Mouse (Mus musculus): ENCODE results near the gene Vgll2. TPM values are rescaled to one million over a fixed set of nuclear protein-coding genes. Genes with fewer than 3 reads are reported as not detected.

Gene Vgll2
- total RNA-seq, 2 experiments from 2014 or later = not detected

DNA sequence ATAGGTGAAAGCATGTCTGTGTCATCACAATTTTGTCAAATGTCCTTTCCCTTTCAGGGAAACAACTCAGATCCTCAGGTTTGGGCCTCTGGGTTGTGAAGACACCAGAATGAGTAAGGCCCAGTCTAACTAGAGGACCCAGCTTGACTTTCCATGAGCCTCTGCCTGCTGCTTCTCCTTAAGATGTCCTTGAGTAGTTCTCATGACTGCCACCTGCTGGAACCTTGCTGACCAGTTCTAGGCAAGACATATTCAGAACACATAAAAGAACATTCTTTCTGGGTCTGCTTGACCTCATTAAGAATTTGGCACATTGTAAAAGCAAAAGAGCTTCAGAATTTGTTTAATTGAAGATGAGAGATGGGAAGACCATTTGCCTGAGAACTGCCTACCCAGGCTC is 50.2 kb downstream of the Vgll2 start:
- intact Hi-C loops (cut with DNase I) = loop anchor here (1.0 kb wide), 1 partner anchor 280 kb away; no protein-coding TSS in a partner anchor
- DNase-seq = peak; percentile 54 to 70

Small RNA genes lying within 50 kb of the gene (microRNA-seq; reads per million reads assigned to microRNA genes)
- 0 reads per million in 2 experiments for gene Gm24084

Other genes with a start within 250 kb of the Vgll2 start
- gene Ros1, start 172.7 kb downstream of the Vgll2 start, total RNA-seq (2021) = under 1 TPM in 1 of 2 experiments, not detected in 1; 0.07 TPM
- 1 to 10 TPM; 8.6 TPM for gene Dcbld1, start 211.1 kb downstream of the Vgll2 start, total RNA-seq (2021)